Mouse (Mus musculus) bone marrow macrophage, adult 2 months (primary cell): ENCODE measurements around the gene Manf.

Source experiments
- CTCF ChIP-seq: IDR thresholded peaks from 2 replicates; pipeline ENCODE4 v1.5.1; 2012; ENCODE audit warnings: low read depth, mild to moderate bottlenecking, low read length, moderate library complexity
- POLR2A ChIP-seq: IDR thresholded peaks from 2 replicates; pipeline ENCODE4 v1.6.1; 2012; ENCODE audit warnings: mild to moderate bottlenecking, low read depth, low read length, borderline replicate concordance

DNA sequence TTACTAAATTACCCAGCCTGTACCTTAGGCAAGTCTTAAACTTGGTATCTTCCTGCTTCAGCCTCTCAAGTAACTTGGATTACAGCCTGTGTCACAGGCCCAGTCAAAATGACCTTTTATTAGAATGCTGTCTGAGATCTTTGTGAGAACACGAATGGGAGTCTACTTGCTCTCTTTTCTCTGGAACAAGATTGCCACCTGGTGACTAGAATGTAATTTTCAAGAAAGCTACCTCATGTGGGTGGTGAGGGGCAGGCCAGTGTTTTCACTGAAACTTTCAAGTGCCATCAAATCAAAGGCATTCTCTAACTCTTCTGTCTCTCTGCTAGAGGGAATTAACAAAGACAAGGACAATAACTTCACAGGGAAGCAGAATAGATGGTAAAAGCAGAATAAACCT lies 22.0 kb upstream of the Manf start:
- TF ChIP-seq CTCF (no peak), POLR2A (no peak)
